ENCODE assay signal across 13 mouse cellular contexts in genomic region chr5:37442767-37443166, GRCm38 (mm10).
"Had no signal": no experiment of that assay in that cellular context is flagged by ENCODE, and none has a peak within 500 bp of the region (broad histone marks: within the 10 kb centered on the region; RNA-seq: fewer than 3 reads in every experiment).

No protein-coding gene starts in this region.

- ATAC-seq: midbrain, embryonic 13.5 days; midbrain, embryonic 15.5 days had no signal

- H3K4me3 ChIP-seq: midbrain, embryonic 13.5 days; midbrain, embryonic 15.5 days; neural tube, embryonic 12.5 days; stomach, embryonic 15.5 days had no signal

- H3K27me3 ChIP-seq: midbrain, embryonic 13.5 days; midbrain, embryonic 15.5 days; neural tube, embryonic 12.5 days; stomach, embryonic 15.5 days had no signal

- H3K4me1 ChIP-seq: midbrain, embryonic 13.5 days; midbrain, embryonic 15.5 days; neural tube, embryonic 12.5 days; stomach, embryonic 15.5 days had no signal

- H3K4me2 ChIP-seq: lung, embryonic 14.5 days; midbrain, embryonic 11.5 days; midbrain, embryonic 13.5 days; midbrain, embryonic 15.5 days; neural tube, embryonic 12.5 days; stomach, embryonic 15.5 days had no signal

- H3K36me3 ChIP-seq: midbrain, embryonic 13.5 days; midbrain, embryonic 15.5 days; neural tube, embryonic 12.5 days; stomach, embryonic 15.5 days had no signal

- H3K9me3 ChIP-seq: midbrain, embryonic 13.5 days; midbrain, embryonic 15.5 days; neural tube, embryonic 12.5 days; stomach, embryonic 15.5 days had no signal

- DNase-seq: lung, adult 18-20 months; lung, embryonic 14.5 days; lung, postnatal 10 days; lung, postnatal 4 days; right cerebral cortex, postnatal 14 days; thymus, adult 2 months; thymus, postnatal 25 days; thymus, postnatal 4 days had no signal

- H3K9ac ChIP-seq: lung, embryonic 14.5 days; midbrain, embryonic 13.5 days; midbrain, embryonic 15.5 days; neural tube, embryonic 12.5 days; stomach, embryonic 15.5 days had no signal

- H3K27ac ChIP-seq: midbrain, embryonic 13.5 days; midbrain, embryonic 15.5 days; neural tube, embryonic 12.5 days; stomach, embryonic 15.5 days had no signal
